Mouse (Mus musculus) forebrain, embryonic 12.5 days (tissue): ENCODE measurements around the gene Olfr1501. TPM values are rescaled to one million over a fixed set of nuclear protein-coding genes. Genes with fewer than 3 reads are reported as not detected.
"Not testable (repeated sequence)": the region's sequence is repeated elsewhere in the genome, so short reads cannot be mapped to it uniquely, and the experiment has no call there.

Source experiments
- ATAC-seq: fragments of 200-750 bp; cut with Nextera tagmentation; 2 replicates; pipeline ENCODE4 v1.8.0; 2017; ENCODE audit warnings: moderate TSS enrichment; ENCODE audit not compliant: low FRiP score
- H3K27ac ChIP-seq: fragments of 300-500 bp; sonication (generic); 2 replicates; pipeline ENCODE4 v1.5.1; 2016; ENCODE audit warnings: mild to moderate bottlenecking
- H3K27me3 ChIP-seq: fragments of 300-500 bp; sonication (generic); 2 replicates; pipeline ENCODE4 v1.6.1; 2016; ENCODE audit warnings: mild to moderate bottlenecking
- H3K36me3 ChIP-seq: fragments of 300-500 bp; sonication (generic); replicated peaks from 2 replicates; pipeline ENCODE4 v1.6.1; 2016; ENCODE audit warnings: mild to moderate bottlenecking
- H3K4me1 ChIP-seq: fragments of 300-500 bp; sonication (generic); 2 replicates; pipeline ENCODE4 v1.6.1; 2016
- H3K4me2 ChIP-seq: fragments of 300-500 bp; sonication (generic); 2 replicates; pipeline ENCODE4 v1.6.1; 2016; ENCODE audit warnings: mild to moderate bottlenecking, moderate library complexity
- H3K4me3 ChIP-seq: fragments of 300-500 bp; sonication (generic); replicated peaks from 2 replicates; pipeline ENCODE4 v1.5.1; 2016; ENCODE audit warnings: mild to moderate bottlenecking
- H3K9ac ChIP-seq: fragments of 300-500 bp; sonication (generic); 2 replicates; pipeline ENCODE4 v1.6.1; 2016; ENCODE audit warnings: mild to moderate bottlenecking
- H3K9me3 ChIP-seq: fragments of 300-500 bp; sonication (generic); 2 replicates; pipeline ENCODE4 v1.6.1; 2016
- WGBS: fragments of 180-500 bp; shearing (Covaris S2); methylation state at CpG from one replicate; pipeline ENCODE4 v1.1.7; 2016; 5-methylcytosine and 5-hydroxymethylcytosine counted together
- polyA plus RNA-seq: library from polyadenylated mRNA; unstranded; fragments of >200 nt; fragmentation: Nextera tagmentation; extraction: Ambion mirVana; gene quantifications from 2 replicates; pipeline ENCODE4 v1.2.1, GENCODE M21; 2016

Olfr1501 gene
- not detected in 2 replicates for polyA plus RNA-seq

DNA sequence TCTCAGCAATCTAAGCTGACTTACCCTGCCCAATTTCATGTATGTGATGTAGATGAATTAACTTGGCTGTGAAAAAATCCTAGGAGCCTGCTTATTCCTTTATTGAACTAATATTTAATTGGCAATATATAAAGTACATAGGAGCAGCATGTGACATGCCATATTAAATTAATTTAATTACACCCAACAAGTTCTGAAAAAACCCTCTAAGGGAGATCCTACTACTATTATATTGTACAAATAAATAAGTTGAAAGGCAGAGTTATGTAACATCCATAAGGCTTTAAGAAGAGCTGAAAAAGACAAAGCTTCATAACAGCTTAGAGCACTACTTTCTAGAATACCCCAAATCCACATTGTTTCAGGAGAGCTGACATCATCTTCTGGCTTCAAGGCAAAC, at the start of gene Olfr1501:
Gene Olfr1501 (minus strand): TSS at position 101 of the 400 bp plus-strand sequence.
- not testable (repeated sequence) for H3K4me1 ChIP-seq, H3K9me3 ChIP-seq, ATAC-seq, H3K27ac ChIP-seq, H3K9ac ChIP-seq, H3K4me3 ChIP-seq, H3K27me3 ChIP-seq, H3K4me2 ChIP-seq, H3K36me3 ChIP-seq

DNA sequence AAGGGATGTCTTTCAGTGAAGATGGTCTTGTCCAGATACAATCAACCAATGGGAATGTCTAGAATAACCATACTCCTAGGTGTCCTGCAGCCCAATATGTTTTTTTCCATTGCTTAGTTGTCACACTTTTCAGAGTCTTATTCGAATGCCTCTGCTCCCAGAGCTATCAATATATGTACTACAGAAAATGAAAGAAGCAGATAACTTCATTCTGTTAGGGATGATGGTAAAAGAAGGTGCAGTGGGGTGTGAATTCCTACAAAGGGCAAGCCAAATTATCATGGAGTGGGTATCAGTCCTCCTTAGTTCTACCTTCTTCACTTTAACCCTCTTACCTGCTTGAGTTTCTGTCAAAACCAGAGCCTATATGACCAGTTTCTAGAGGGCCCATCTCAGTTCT, 47.3 kb upstream of the Olfr1501 start, which contains the start of gene Olfr1504:
Gene Olfr1504 (minus strand): TSS at position 101 of the 400 bp plus-strand sequence.
- Histone ChIP-seq H3K27me3 (no peaks in the 10 kb centered on the region), H3K4me2 (no peak within 1 kb of the TSS), H3K9ac (no peak within 1 kb of the TSS), H3K36me3 (no peaks in the 10 kb centered on the region), H3K4me1 (no peaks in the 10 kb centered on the region), H3K4me3 (no peak within 1 kb of the TSS), H3K27ac (no peak within 1 kb of the TSS), H3K9me3 (no peaks in the 10 kb centered on the region)
- WGBS: 64% methylated on average over 1 of the region's 1 CpGs
- no peak for ATAC-seq

DNA sequence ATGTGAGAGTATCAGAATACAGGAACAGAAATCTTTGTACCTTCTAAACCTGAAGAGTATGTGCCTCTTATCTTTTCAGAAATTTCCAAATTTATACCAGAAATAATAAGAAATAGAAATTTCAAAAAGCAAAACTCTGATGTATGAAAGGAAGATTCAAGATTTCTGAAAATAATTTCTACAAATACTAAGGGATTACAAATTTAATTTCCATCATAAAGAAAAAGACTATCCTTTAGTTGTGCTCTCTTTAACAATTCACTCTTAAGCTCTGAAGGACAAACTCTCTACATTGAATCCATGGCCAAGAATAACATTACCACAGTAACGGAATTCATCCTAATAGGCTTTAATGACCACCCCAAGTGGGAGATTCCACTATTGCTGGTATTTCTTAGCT, 11.0 kb upstream of the Olfr1501 start, which contains the start of gene Olfr1502:
Gene Olfr1502 (plus strand): TSS at position 301 of the 400 bp plus-strand sequence.
- Histone ChIP-seq H3K27me3 (no peaks in the 10 kb centered on the region), H3K4me2 (no peak within 1 kb of the TSS), H3K9me3 (no peaks in the 10 kb centered on the region), H3K4me3 (no peak within 1 kb of the TSS), H3K4me1 (no peaks in the 10 kb centered on the region), H3K27ac (no peak within 1 kb of the TSS), H3K9ac (no peak within 1 kb of the TSS), H3K36me3 (no peaks in the 10 kb centered on the region)
- WGBS: 89% methylated on average over 1 of the region's 1 CpGs
- no peak for ATAC-seq

DNA sequence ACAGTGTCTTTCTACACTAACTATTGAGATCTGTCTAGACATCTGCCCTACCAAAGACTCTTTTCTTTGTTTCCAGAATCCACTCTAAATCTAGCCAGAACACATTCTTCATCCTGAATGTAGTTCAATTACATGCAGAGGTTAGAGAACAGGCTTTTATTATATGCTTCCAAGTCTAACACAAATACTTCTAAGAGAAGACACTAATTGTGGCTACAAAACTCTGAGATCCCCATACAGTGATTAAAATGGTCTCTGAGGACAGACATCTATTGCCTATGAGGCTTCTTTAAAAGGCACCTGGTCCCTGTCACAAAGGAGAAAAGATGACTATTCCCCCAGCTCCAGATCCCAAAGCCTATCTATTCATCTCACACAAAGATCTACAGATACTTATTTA, 20.1 kb downstream of the Olfr1501 start, which contains the start of gene Olfr1500:
Gene Olfr1500 (minus strand): TSS at position 101 of the 400 bp plus-strand sequence.
- Histone ChIP-seq H3K27ac (no peak within 1 kb of the TSS), H3K27me3 (no peaks in the 10 kb centered on the region), H3K9me3 (no peaks in the 10 kb centered on the region), H3K36me3 (no peaks in the 10 kb centered on the region), H3K4me3 (no peak within 1 kb of the TSS), H3K4me1 (no peaks in the 10 kb centered on the region), H3K9ac (no peak within 1 kb of the TSS), H3K4me2 (no peak within 1 kb of the TSS)
- no peak for ATAC-seq

DNA sequence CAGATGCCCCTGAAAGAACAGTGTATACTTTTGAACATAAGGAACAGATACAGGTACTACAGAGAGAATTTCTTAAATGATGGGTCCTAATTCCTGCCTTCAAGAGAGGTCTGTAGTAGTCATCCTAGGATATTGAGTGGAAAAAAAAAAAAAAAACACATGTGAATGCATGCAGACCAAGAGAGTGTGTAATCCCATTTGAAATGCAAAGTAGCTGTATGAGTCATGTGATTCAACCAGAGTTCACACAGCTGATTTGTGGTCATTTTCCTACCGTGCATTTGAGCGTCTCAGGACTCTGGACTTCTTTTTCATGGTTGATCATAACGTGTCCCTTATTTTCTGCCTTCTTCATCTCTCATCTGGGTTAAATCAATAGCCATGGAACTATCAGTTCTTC, 22.0 kb downstream of the Olfr1501 start:
- H3K4me1 ChIP-seq: no peaks in the 10 kb centered on the region
- ATAC-seq: no peak
- no peak overlapping the region for H3K4me3 ChIP-seq
- H3K9ac ChIP-seq: no peak overlapping the region
- 72% methylated on average over 3 of the region's 3 CpGs for WGBS
- no peaks in the 10 kb centered on the region for H3K9me3 ChIP-seq
- H3K27me3 ChIP-seq: no peaks in the 10 kb centered on the region
- H3K4me2 ChIP-seq: no peak overlapping the region
- H3K27ac ChIP-seq: no peak overlapping the region
- H3K36me3 ChIP-seq: no peaks in the 10 kb centered on the region

DNA sequence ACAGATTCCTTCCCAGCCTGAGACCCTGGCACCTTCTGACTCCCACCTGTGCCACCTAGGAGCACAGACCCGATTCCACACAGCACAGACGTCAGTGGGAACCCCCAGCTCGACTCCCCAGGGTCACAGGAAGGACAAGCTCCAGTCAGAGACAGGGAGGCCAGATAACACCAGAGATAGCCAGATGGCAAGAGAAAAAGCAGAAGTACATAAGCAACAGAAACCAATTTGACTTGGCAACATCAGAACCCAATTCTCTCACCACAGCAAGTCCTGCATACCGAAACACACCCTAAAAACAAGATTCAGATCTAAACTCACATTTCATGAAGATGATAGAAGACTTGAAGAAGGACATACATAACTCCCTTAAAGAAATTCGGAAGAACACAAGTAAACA, 29.6 kb downstream of the Olfr1501 start:
- Histone ChIP-seq H3K4me3 (no peak overlapping the region), H3K27ac (no peak overlapping the region), H3K9ac (no peak overlapping the region), H3K4me1 (no peaks in the 10 kb centered on the region), H3K36me3 (no peaks in the 10 kb centered on the region), H3K27me3 (no peaks in the 10 kb centered on the region), H3K4me2 (no peak overlapping the region), H3K9me3 (no peaks in the 10 kb centered on the region)
- 69% methylated on average over 5 of the region's 5 CpGs for WGBS
- no peak for ATAC-seq

DNA sequence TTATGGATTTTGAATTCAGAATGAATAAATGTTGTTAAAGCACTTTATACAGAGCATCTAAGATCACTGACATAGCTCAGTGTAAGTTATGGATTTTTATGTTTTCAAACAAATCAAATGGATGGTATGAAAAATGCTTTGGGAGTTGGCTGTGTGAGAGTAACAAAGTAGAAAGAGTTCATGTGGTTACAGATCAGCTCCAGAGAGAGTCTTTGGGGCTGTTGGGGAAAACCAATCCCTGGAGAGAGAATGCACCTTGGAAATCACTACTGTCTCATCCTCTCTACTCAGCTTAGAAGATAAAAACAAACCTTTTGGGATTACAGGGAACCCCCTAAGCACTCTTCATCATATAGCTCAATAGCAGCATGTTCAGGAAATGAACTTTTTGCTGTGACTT, 31.1 kb downstream of the Olfr1501 start, which contains the start of gene Olfr1499:
Gene Olfr1499 (minus strand): TSS at position 101 of the 400 bp plus-strand sequence.
- H3K9me3 ChIP-seq: no peaks in the 10 kb centered on the region
- H3K4me2 ChIP-seq: no peak within 1 kb of the TSS
- no peaks in the 10 kb centered on the region for H3K4me1 ChIP-seq
- no peaks in the 10 kb centered on the region for H3K36me3 ChIP-seq
- H3K27ac ChIP-seq: no peak within 1 kb of the TSS
- no peak within 1 kb of the TSS for H3K9ac ChIP-seq
- no peak within 1 kb of the TSS for H3K4me3 ChIP-seq
- no peak for ATAC-seq
- H3K27me3 ChIP-seq: no peaks in the 10 kb centered on the region

DNA sequence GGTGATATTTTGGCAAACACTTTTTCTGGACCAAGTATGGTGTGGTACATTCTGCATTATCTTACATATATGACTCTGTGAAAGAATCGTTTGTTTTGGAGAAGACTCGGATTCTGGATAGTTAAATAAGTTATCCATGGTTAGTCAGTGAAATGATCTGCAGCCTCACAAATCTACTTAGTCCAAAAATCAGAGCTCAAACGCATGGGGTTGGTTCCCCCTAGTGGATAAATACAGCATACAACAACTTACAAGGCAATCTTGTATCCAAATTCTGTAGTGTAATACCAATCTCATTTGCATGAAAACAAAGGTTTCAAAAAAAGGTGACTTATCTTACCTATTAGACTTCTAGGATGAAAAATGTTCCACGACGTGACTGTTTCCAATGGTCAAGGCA, 31.7 kb downstream of the Olfr1501 start:
- Histone ChIP-seq H3K36me3 (no peaks in the 10 kb centered on the region), H3K9me3 (no peaks in the 10 kb centered on the region), H3K9ac (no peak overlapping the region), H3K4me1 (no peaks in the 10 kb centered on the region), H3K27ac (no peak overlapping the region), H3K4me2 (no peak overlapping the region), H3K27me3 (no peaks in the 10 kb centered on the region), H3K4me3 (no peak overlapping the region)
- 37% methylated on average over 5 of the region's 5 CpGs for WGBS
- ATAC-seq: no peak

DNA sequence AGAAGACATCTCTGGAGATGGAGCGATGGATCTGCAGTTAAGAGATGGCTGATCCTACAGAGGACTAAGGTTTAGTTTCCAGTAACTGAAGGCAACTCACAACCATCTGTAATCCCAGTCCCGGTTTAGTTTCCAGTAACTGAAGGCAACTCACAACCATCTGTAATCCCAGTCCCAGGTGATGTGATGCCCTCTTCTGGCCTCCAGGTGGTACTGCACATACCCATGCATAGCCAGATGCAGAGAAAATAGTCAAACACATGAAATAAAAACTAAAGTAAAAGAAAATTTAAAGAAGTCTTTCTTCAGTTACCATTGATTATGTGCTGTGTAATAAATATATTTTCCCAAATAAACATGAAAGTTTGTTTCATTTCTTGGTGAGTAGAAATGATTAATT, 37.7 kb downstream of the Olfr1501 start:
- H3K27me3 ChIP-seq: no peaks in the 10 kb centered on the region
- no peak overlapping the region for H3K4me3 ChIP-seq
- H3K9ac ChIP-seq: no peak overlapping the region
- H3K9me3 ChIP-seq: no peaks in the 10 kb centered on the region
- ATAC-seq: no peak
- H3K27ac ChIP-seq: no peak overlapping the region
- H3K4me2 ChIP-seq: no peak overlapping the region
- no peaks in the 10 kb centered on the region for H3K4me1 ChIP-seq
- H3K36me3 ChIP-seq: no peaks in the 10 kb centered on the region
- WGBS: 64% methylated on average over 2 of the region's 2 CpGs

DNA sequence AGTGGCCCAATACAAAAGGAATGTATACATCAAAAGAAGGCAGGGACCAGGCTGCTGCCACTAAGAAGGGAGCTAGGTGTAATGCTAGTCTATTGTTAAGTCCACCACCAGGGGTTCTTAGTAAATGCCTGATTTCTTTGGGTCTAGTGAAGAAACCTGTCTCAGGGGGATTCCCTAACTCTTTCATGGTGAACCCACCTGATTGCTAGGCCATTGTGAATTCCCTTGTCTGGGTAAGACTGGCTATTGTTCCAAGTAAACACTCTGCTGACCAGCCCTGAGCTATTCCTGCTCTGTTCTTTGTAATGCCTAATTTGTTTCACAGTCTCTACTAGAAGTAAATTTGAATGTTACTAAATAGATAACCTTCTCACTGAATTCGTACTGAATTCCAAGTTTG, 45.0 kb downstream of the Olfr1501 start:
- H3K27me3 ChIP-seq, H3K36me3 ChIP-seq, H3K4me2 ChIP-seq, H3K4me3 ChIP-seq, H3K27ac ChIP-seq, ATAC-seq, H3K4me1 ChIP-seq, H3K9me3 ChIP-seq, H3K9ac ChIP-seq: not testable (repeated sequence)
- WGBS: 58% methylated on average over 1 of the region's 1 CpGs

DNA sequence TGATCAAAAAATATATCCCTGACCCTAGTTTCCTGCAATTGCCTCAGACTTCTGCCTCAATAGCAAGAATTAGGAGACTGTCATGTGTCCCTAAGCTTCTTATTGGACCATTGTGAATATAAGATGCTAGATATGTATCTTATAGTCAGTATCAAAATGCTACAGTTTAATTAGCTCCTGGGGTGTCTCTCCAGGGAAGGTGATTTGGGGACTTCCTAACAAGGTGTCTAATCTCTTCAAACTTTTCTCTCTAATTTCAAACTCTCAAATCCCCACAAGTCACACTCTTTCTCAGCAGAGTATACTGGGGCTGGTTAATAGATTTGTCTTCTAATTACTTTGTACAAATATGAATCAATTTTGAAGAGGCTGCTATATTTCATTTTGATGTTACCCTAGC, 52.4 kb downstream of the Olfr1501 start, which contains the start of gene Olfr1497:
Gene Olfr1497 (minus strand): TSS at position 101 of the 400 bp plus-strand sequence.
- Histone ChIP-seq H3K9me3 (no peaks in the 10 kb centered on the region), H3K9ac (no peak within 1 kb of the TSS), H3K27me3 (no peaks in the 10 kb centered on the region), H3K36me3 (no peaks in the 10 kb centered on the region), H3K4me2 (no peak within 1 kb of the TSS), H3K27ac (no peak within 1 kb of the TSS), H3K4me1 (no peaks in the 10 kb centered on the region), H3K4me3 (no peak within 1 kb of the TSS)
- ATAC-seq: no peak
